Mouse (Mus musculus) ES-E14 (cell line): Measurements from ENCODE around the gene Pafah1b2. TPM values are rescaled to one million over a fixed set of nuclear protein-coding genes. Genes with fewer than 3 reads are reported as not detected.
A peak's percentile ranks its signal among the peaks of the same experiment; 100 is the strongest.

Experiments
- DNase-seq: peaks from one replicate; pipeline ENCODE4 v3.0.0-alpha.2; 2013; ENCODE audit warnings: low read depth, low spot score
- H3K27ac ChIP-seq: 2 replicates; pipeline ENCODE4 v1.5.1; 2012; ENCODE audit warnings: low read depth, mild to moderate bottlenecking, low read length, moderate library complexity, mixed read lengths; ENCODE audit not compliant: poor library complexity, insufficient read depth, severe bottlenecking
- H3K36me3 ChIP-seq: 2 replicates; pipeline ENCODE4 v1.6.1; 2012; ENCODE audit warnings: mild to moderate bottlenecking, low read length, moderate library complexity, mixed read lengths; ENCODE audit not compliant: control insufficient read depth, poor library complexity, insufficient read depth, severe bottlenecking
- H3K4me1 ChIP-seq, 2 experiments: fragments of 150-350 bp in 1 of 2; sonication (generic) in 1 of 2; 2 replicates each; pipeline ENCODE4 v1.6.1; 2012; ENCODE audit warnings: low read length in 2 of 2, mild to moderate bottlenecking in 1 of 2, mixed read lengths in 1 of 2; ENCODE audit not compliant: control insufficient read depth in 2 of 2, insufficient read depth in 2 of 2, poor library complexity in 1 of 2
- H3K4me3 ChIP-seq, 2 experiments: fragments of 150-350 bp in 1 of 2; sonication (generic) in 1 of 2; 2 replicates each; pipeline ENCODE4 v1.5.1; 2012; ENCODE audit warnings: low read length in 2 of 2, low read depth in 1 of 2, mild to moderate bottlenecking in 1 of 2, mixed read lengths in 1 of 2; ENCODE audit not compliant: insufficient read depth in 1 of 2, poor library complexity in 1 of 2, severe bottlenecking in 1 of 2
- H3K9ac ChIP-seq: 2 replicates; pipeline ENCODE4 v1.6.1; 2012; ENCODE audit warnings: low read depth, mild to moderate bottlenecking, low read length, mixed read lengths; ENCODE audit not compliant: poor library complexity, insufficient read depth, severe bottlenecking
- H3K9me3 ChIP-seq: fragments of 150-350 bp; sonication (generic); 2 replicates; pipeline ENCODE4 v1.6.1; 2012; ENCODE audit warnings: low read depth, mild to moderate bottlenecking, low read length; ENCODE audit not compliant: control insufficient read depth, insufficient read depth
- CHD2 ChIP-seq: IDR thresholded peaks from 2 replicates; pipeline ENCODE4 v1.6.1; 2014; ENCODE audit warnings: mild to moderate bottlenecking, low read depth, low read length, inconsistent platforms
- HCFC1 ChIP-seq: IDR thresholded peaks from 2 replicates; pipeline ENCODE4 v1.6.1; 2012; ENCODE audit warnings: low read length, inconsistent platforms, borderline replicate concordance; ENCODE audit not compliant: insufficient read depth
- MAFK ChIP-seq: IDR thresholded peaks from 2 replicates; pipeline ENCODE4 v1.6.1; 2014; ENCODE audit warnings: mild to moderate bottlenecking, low read depth, low read length, inconsistent platforms; ENCODE audit not compliant: insufficient read depth
- ZC3H11A ChIP-seq: IDR thresholded peaks from 2 replicates; pipeline ENCODE4 v1.6.1; 2012; ENCODE audit warnings: low read depth, mild to moderate bottlenecking, inconsistent platforms, low read length, borderline replicate concordance
- ZNF384 ChIP-seq: IDR thresholded peaks from 2 replicates; pipeline ENCODE4 v1.6.1; 2012; ENCODE audit warnings: low read depth, low read length, inconsistent platforms
- in situ Hi-C, 2 experiments: fragments of 600-800 bp; cut with MboI; formaldehyde crosslinking; loops; one replicate each; pipeline ENCODE4 v1.15.1; 2025; ENCODE audit warnings: low sequenced_read_pairs in 2 of 2, inconsistent platforms in 1 of 2; ENCODE audit not compliant: unreplicated experiment in 2 of 2
- total RNA-seq: library from RNA; depleted of rRNA; stranded (reverse); fragments of 300-350 nt; gene quantifications from 2 replicates; pipeline ENCODE4 v1.2.3, GENCODE M21; 2012

Pafah1b2 gene
- total RNA-seq, 1 experiment, result 64.9 TPM

GRCm38 (mm10) chr9:46014251-46014681 is 1.8 kb upstream of the Pafah1b2 start:
- TF ChIP-seq ZNF384, result no peak
- TF ChIP-seq CHD2, result no peak
- TF ChIP-seq ZC3H11A, result no peak
- no peak for TF ChIP-seq HCFC1
- TF ChIP-seq MAFK, result no peak
- no peaks in the 10 kb centered on the region for H3K9me3 ChIP-seq
- in situ Hi-C loops, result no loop called here
- peak overlapping the region in 1 of 2 experiments; percentile 83; a peak in 1 of 4 replicates for H3K4me3 ChIP-seq
- no peaks in the 10 kb centered on the region; the same call in 1 of the 2 replicates for H3K36me3 ChIP-seq
- H3K27ac ChIP-seq, result no peak overlapping the region
- no peak overlapping the region for H3K9ac ChIP-seq
- no peak for DNase-seq
- peaks cover 4 to 14% of the 10 kb centered on the region in 2 experiments; a peak in 2 of 4 replicates for H3K4me1 ChIP-seq

GRCm38 (mm10) chr9:46013616-46014015 is 1.1 kb upstream of the Pafah1b2 start:
- no peak for DNase-seq
- no peak for TF ChIP-seq HCFC1
- no peak for TF ChIP-seq ZNF384
- TF ChIP-seq CHD2, result no peak
- no peak for TF ChIP-seq ZC3H11A
- TF ChIP-seq MAFK, result no peak

DNA sequence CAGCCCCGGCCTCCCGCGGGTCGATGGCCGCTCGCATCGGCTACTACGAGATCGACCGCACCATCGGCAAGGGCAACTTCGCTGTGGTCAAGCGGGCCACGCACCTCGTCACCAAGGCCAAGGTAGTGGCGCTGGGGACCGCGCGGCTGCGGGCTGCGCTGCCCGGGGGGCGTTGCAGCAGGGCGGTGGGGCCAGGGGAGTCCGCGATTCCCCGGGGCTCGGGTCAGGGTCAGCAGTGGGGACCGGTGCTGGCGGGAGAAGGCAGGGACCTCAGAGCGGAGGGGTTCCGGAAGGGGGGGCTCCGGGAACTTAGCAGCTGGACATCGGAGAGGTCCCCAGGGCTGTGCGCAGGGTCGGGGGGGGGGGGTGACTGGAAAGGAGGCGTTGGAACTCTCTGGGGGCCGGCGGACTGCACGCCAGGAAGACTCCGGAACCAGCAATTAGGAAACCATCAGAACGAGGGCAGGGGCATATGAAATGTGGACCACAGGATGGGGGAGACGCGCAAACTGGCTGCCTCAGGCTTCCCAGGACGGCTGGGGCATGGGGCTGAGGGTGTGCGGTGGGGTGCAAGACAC is 608 bp upstream of the Pafah1b2 start:
- no peak for TF ChIP-seq HCFC1
- no peak for TF ChIP-seq ZNF384
- TF ChIP-seq ZC3H11A, result no peak
- TF ChIP-seq CHD2, result no peak
- Histone ChIP-seq H3K9ac (peak overlapping the region; percentile 91), H3K4me1 (peaks cover 4 to 18% of the 10 kb centered on the region in 2 experiments; a peak in 3 of 4 replicates), H3K36me3 (no peaks in the 10 kb centered on the region), H3K9me3 (no peaks in the 10 kb centered on the region), H3K4me3 (peak overlapping the region; percentile 83 to 98), H3K27ac (peak overlapping the region; percentile 45; the same call in 1 of the 2 replicates)
- in situ Hi-C loops, result no loop called here
- no peak for DNase-seq

More at GRCm38 (mm10) chr9:46013616-46014015, 1.1 kb upstream of the Pafah1b2 start:
- Histone ChIP-seq H3K4me3 (peak overlapping the region; percentile 83 to 98), H3K9me3 (no peaks in the 10 kb centered on the region), H3K9ac (peak overlapping the region; percentile 91), H3K27ac (no peak overlapping the region), H3K4me1 (peaks cover 4 to 16% of the 10 kb centered on the region in 2 experiments; a peak in 3 of 4 replicates), H3K36me3 (no peaks in the 10 kb centered on the region; the same call in 1 of the 2 replicates)
- in situ Hi-C loops, result no loop called here

- Histone ChIP-seq H3K9ac (no peak overlapping the region), H3K4me3 (peak overlapping the region in 1 of 2 experiments; percentile 98; a peak in 1 of 4 replicates), H3K27ac (no peak overlapping the region), H3K4me1 (peaks cover 2 to 15% of the 10 kb centered on the region in 2 experiments; a peak in 3 of 4 replicates), H3K36me3 (no peaks in the 10 kb centered on the region), H3K9me3 (no peaks in the 10 kb centered on the region)
- in situ Hi-C loops, result no loop called here
- TF ChIP-seq ZC3H11A (no peak), CHD2 (no peak), HCFC1 (no peak), MAFK (no peak), ZNF384 (no peak)
- DNase-seq, result no peak
These were observed 1.2 kb downstream of the Pafah1b2 start for GRCm38 (mm10) chr9:46011094-46011970.
